Mouse (Mus musculus): ENCODE measurements around the gene Prss54.

Gene Prss54

DNA sequence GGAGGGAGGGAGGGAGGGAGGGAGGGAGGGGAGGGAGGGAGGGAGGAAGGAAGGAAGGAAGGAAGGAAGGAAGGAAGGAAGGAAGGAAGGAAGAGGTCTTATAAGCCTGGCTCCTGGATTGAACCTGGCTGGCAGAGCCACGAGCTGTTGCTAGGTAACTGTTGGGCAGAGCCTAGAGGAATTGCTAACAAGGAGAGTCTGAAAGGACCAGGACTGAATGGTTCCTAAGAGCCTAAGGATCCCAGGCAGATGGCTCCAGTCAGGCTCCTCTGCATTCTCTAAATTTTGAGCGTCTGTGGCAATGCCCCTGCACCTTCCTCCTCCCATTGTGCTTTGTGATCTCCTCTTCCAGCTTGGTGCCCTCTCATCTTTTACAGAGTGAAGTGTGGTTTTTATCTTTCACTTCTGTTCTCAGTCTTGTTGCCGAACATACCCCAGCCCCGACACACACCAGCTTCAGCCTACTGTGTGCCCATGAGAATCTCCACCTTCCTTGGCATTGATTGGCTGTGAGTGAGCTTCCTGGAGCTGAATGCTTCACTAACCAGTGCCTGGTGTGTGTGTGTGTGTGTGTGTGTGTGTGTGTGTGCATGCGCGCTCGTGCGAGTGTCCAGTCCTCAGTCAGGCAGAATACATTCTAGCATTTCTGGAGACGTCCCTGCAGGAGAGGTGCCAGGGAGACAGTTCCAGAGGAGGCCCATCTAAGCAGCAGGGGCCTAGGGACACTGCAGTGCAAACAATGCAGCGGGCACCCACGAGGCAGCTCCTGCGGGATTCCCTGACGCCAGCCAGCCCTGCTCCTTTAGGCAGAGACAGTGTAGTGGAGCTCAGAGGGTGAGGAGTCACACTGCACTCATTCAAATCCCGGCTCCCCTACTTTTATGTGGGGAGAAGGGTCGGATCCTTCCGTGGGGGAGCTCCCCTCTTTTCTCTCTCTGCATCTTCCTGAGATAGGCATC, 26.0 kb downstream of the Prss54 start:
- DNase-seq = no peak

DNA sequence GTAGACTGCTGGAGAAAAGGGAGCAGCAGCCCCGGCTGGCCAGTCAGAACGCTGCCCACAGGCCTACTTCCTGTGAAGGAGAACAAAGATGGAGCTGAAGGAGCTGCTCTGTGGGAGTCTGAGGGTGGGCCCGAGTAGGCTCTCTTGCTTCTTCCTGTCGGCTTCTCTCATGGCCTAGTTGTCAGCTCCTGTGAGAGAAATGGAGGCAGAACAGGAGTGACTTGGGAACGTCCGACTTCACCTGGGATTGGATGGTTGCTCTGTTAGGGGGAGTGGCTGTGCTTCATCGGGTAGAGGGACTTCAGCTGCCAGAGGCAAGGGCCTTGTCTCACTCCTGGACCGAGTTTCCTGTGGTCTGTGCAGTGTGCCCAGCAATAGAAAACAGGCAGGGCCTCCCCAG, 28.2 kb downstream of the Prss54 start:
- DNase-seq = no peak

DNA sequence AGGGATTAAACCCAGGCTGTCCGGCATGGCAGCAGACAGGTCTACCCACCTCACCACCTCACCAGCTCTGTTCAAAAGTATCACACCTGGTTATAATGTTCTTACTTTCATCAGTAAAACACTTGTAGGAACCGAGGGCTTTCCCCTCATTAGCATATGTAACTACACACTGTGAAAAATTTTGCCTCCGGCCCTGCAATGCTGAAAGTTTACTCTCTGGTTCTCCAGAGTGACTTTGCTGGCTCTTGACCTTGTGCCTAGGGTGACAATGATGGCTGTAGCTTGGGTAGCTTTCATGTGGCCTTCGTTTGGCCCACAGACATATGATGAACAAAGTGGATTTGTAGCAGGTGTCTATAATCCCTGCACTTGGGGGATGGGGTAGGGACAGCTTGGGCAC, 29.2 kb downstream of the Prss54 start:
- peak; percentile 60 for DNase-seq

DNA sequence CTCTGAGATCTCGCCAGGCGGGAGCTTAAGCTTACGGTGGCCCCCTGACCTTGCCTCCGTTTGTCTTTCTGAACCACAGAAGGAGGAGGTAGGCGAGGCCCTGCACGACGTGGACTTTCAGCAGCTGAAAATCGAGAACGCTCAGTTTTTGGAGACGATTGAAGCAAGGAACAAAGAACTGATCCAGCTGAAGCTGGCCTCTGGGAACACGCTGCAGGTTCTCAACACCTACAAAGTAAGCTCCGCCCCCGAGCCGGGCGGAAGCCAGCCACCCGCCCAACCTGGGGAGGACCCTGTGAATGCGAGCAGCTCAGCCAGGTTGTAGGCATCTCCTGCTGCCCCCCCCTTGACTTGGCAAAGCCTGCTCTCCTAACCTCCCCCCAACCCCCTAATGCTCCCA, 30.3 kb downstream of the Prss54 start:
- DNase-seq = peak; percentile 37

DNA sequence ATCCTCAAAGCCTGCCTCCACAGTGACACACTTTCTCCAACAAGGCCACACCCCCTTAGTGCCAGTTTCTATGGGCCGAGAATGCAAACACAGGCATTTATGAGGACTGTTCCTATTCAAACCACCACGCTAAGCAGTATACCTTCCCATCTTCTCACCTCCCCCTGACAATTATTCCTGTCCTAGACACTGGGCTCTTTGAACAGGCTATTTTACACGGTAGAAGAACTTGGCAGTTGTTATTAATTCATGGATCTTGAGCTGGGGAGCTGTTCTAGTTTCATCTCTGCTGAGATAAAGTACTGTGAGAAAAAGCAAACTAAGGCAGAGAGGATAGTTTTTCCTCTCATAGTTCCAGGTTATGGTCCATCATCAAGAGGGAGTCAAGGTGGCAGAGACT, 33.1 kb downstream of the Prss54 start:
- no peak for DNase-seq

DNA sequence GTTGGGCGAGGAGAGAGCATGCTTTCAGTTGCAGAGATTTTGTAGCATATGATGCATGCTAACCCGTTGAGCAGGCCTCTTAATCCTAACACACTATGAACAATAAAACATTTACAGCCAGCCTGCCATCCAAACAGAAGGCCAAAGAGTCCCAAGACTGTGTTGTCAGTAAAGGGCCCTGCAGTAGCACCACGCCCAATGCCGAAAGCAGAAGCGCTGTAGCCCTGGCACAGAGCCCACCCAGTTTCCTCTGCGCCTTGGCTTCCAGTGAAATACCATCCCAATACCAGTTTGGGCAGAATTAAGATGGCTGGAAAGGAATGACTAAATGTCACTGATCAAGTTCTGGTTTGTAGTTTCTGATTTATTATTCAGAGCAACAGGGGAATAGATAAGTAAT, 33.9 kb downstream of the Prss54 start:
- DNase-seq = no peak

DNA sequence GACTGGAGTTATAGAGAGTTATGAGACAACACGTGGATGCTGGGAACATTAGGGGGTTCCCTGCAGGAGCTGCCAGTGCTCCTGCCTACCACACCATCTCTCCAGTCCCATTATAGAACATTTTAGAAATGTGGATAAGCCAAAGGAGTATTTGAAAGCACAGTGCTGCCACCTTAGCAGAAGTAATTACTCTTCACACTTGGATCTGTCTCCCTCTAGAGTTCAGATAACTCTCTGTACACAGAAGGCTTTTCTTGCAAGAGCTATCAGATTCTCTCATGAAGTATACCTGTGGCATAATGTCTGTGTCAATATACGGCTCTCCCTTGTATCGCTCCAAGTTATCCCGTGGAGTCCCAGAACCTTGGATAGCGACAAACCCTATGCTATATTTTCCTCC, 36.7 kb downstream of the Prss54 start:
- no peak for DNase-seq

DNA sequence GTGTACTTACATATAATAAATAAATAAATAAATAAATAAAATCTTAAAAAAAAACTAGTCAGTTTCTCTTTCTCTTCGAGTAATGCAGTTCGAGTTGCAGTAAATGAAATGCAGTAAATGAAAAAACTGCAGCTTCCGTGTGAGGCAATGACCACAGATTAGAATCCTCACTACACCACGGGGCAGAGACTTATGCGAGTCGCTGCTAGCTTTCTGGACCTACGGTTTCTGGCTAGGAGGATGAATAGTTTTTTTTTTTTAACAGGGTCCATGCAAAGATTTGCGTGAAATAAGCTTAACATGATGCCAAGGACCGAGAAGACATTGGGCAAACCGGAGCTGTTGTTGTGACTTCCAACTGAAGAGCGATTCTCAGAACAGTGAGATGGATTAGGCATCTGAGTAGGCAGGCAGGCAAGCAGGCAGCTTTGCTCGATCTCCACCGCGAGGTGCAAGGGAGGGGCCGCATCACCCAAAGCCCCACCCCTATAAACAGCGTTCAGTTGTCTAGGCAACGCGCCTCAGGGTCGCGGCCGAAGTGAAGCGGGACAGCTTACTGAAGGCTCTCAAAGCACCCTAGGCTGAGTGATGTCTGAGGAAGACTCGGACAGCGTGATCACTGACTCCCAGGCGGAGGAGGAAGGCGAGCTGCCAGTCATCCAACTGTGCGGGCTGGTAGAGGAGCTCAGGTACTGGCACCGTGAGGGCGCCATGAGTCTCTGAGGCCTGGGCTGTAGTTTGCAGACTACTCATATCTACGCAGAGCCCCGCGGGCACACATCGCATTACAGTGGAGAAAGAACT, 42.4 kb downstream of the Prss54 start, which contains the start of gene Ccdc113:
Gene Ccdc113 (plus strand): TSS at position 502 of the 804 bp plus-strand sequence.
- peak; percentile 31 for DNase-seq

DNA sequence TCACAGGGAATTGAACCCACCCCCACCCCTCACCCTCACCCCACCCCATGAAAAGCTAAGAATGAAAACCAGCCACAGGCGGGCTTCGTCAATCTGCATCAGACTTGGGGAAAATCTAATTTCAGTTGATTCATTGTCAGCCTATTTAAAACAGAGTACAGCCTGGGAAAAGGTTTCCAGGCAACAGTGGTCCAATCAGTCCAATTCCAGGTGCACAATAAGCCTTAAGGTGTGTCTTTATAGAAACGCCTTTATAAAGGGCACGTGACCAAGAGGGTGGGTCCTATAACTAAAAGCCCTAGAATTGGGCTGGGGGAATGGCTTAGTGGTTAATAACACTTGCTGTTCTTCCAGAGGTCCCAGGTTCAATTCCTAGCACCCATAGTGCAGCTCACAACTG, 43.9 kb downstream of the Prss54 start:
- DNase-seq = no peak

DNA sequence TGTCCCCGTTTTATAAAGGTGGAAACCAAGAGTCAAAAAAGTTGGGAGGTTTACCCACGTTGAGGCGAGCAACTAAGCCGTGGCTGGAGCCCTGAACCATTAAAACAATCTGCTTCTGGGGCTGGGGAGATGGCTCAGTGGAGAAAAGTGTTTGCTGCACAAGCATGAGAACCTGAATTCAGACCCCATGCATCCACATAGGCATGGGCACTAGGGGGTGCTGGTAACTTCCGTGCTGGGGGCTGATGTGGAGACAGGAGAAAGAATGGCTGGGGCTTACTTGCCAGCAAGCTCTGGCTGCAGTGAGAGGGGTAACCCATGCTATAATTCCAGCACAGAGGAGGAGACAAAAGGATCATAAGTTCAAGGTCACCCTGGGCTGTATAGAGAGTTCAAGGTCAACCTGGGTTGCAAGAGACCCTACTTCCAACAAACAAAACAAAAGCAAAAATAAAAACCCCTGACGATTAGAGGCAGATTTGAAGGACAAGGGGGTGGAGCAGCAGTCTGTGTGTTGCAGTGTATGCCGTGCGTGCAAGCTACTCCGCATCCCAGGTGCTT, 47.3 kb downstream of the Prss54 start:
- no peak for DNase-seq

DNA sequence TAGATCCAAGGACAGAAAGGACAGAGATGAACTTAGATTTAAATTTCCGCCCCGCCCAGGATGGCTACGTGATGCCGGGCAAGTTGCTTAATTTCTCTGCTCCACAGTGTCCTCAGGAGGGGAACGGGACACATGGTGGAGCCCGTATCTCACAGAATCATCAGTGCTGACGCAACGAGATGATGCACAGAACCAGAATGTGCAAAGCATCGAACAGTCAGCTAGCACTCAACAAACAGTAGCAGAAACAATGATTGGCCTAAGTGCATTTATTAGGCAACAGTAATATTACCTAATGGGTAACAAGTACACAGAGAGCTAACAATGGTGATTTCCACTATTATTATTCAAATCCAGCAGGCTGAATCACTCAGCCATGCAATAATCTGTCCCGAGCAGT, 47.9 kb downstream of the Prss54 start:
- no peak for DNase-seq

DNA sequence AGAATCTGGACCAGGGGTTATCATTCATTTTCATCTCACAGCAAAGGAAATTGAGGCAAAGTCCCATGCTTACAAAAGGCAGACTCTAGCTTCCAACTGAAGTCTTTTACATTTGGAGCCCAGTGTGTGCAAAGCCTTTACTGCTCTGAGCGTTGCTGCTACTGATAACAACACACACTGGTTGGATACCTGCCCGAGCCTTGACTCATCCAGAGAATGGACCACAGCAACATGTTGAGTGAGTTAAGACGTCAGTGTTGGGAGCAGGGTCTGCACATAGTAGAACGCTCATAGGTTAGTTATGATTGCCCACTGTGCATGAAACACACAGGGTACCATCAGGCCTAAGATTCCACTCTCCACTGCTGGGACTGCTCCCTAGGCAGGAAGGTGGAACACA, 52.1 kb downstream of the Prss54 start:
- DNase-seq = no peak

DNA sequence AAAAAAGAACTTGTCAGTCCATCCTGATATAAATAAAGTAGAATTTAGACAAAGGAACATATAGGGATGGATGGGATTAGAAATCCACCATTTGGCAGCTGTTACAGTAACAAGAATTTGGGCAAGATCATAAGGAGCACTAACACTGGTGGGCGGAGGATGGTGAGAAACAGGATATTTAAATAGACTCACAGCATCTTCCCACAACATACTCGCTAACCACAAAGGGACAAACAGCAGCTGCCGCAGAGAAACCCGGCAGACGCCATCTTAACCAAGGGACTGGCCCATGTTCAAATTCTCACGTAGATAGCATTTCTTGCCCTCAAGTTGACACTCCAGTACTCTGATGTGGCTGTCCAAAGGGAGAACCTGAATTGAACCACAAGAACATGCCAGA, 59.2 kb downstream of the Prss54 start:
- no peak for DNase-seq

DNA sequence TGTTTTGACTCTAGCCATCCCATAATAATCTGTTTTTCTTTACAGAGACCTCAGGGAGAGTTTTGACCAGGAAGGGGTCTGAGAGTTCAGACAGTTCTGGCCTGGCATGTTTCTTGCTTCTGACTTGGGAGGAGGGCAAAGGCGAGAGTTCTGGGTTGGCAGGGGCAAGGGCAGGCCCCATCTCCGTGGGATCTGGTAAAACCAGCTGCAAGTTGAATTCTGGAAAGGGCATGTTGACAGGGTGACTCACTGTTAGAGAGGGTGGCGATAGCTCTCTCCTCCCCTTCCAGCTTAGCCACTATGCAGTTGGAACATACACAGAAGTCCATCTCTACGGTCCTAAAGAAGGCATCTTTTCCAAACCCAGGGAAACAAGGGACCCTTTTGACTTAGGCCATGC, 62.9 kb downstream of the Prss54 start:
- no peak for DNase-seq

DNA sequence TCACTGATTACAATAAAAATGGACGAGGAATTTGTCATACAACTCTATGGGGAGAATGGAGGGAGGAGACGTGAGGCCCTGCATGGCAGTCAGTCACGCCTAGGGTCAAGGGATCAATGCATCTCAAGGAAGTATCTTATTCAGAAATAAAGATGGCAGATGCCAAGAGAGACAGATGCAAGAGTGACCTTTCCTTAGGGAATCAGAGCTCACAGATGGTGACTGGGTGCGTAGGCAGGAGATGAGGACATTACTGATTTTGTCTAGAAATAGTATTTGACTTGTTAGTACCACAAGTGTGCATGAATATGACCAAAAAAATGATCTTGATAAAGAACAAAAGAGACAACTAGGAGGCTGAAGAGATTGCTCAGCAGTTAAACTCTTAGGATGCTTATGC, 63.9 kb downstream of the Prss54 start:
- no peak for DNase-seq

Measured in kidney, adult 11 months (tissue).